Comparison of ENCODE assay signal across 27 mouse cellular contexts in the genomic region with DNA sequence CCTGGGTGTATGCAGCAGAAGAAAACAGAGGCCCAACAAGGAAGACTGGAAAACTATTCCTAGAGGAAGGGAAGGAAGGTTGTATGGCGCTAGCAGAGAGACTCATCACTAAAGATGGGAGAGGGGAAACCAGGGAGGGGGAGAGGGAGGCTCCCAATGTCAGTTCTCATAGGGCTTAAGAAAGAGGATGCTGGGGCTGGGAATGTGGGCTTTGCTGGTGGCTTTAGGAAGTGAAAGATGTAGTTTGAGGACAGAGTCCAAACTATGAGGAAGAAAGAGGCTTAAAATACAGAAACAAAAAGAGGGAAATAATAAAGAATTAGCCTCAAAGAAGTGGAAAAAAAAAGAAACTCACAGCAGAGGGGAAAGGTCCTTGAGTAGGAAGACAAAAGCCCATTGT.
DNase-seq lines count a peak whose midpoint lies in the region; ATAC-seq lines count a peak whose summit lies in the region.
"Had no signal": no experiment of that assay in that cellular context is flagged by ENCODE, and none has a peak within 500 bp of the region (broad histone marks: within the 10 kb centered on the region; RNA-seq: fewer than 3 reads in every experiment).

No protein-coding gene starts in this region.

- H3K27me3 ChIP-seq in midbrain, embryonic 11.5 days (ENCODE audit: control insufficient read depth, insufficient read depth, low read length) = no peaks in the 10 kb centered on the region
- no peaks in the 10 kb centered on the region for H3K27me3 ChIP-seq in midbrain, embryonic 15.5 days (replicated peaks)
- no peaks in the 10 kb centered on the region; the same call in 1 of the 2 replicates for H3K27me3 ChIP-seq in heart, embryonic 10.5 days (ENCODE audit: insufficient read depth, poor library complexity, severe bottlenecking)
- H3K27me3 ChIP-seq: CH12.LX; embryonic facial prominence, embryonic 13.5 days; forebrain, embryonic 12.5 days; Patski had no signal

- H3K36me3 ChIP-seq in midbrain, embryonic 11.5 days (ENCODE audit: control insufficient read depth, insufficient read depth, low read length) = no peaks in the 10 kb centered on the region
- H3K36me3 ChIP-seq in midbrain, embryonic 15.5 days (replicated peaks) = no peaks in the 10 kb centered on the region
- no peaks in the 10 kb centered on the region for H3K36me3 ChIP-seq in heart, embryonic 10.5 days
- H3K36me3 ChIP-seq: embryonic facial prominence, embryonic 13.5 days; embryonic facial prominence, embryonic 15.5 days; forebrain, embryonic 10.5 days; forebrain, embryonic 12.5 days; G1E had no signal

- H3K4me2 ChIP-seq in midbrain, embryonic 11.5 days = no peak overlapping the region
- no peak overlapping the region for H3K4me2 ChIP-seq in midbrain, embryonic 15.5 days
- H3K4me2 ChIP-seq: embryonic facial prominence, embryonic 13.5 days; embryonic facial prominence, embryonic 15.5 days; forebrain, embryonic 12.5 days had no signal

- H3K27ac ChIP-seq in midbrain, embryonic 11.5 days (ENCODE audit: low read depth, low read length) = no peak overlapping the region
- no peak overlapping the region for H3K27ac ChIP-seq in midbrain, embryonic 15.5 days
- H3K27ac ChIP-seq in heart, embryonic 10.5 days = no peak overlapping the region
- H3K27ac ChIP-seq: embryonic facial prominence, embryonic 13.5 days; embryonic facial prominence, embryonic 15.5 days; forebrain, embryonic 10.5 days; forebrain, embryonic 12.5 days had no signal

- H3K9me3 ChIP-seq in midbrain, embryonic 11.5 days (ENCODE audit: control insufficient read depth, low read length) = no peaks in the 10 kb centered on the region
- no peaks in the 10 kb centered on the region for H3K9me3 ChIP-seq in midbrain, embryonic 15.5 days
- H3K9me3 ChIP-seq in heart, embryonic 10.5 days = no peaks in the 10 kb centered on the region
- H3K9me3 ChIP-seq: embryonic facial prominence, embryonic 13.5 days; embryonic facial prominence, embryonic 15.5 days; forebrain, embryonic 10.5 days; forebrain, embryonic 12.5 days had no signal

- ATAC-seq in midbrain, embryonic 11.5 days (ENCODE audit: low FRiP score) = no peak
- ATAC-seq in midbrain, embryonic 15.5 days (replicated peaks) = no peak
- ATAC-seq in megakaryocyte, adult 5-6 weeks (ENCODE audit: poor library complexity, severe bottlenecking) = peak; percentile 71
- ATAC-seq: activated CD4-positive, CD25-positive, alpha-beta regulatory T cell, adult 4 months; CD4-positive, CD25-positive, alpha-beta regulatory T cell, adult 4 months; forebrain, embryonic 14.5 days; forebrain, embryonic 16.5 days; Patski had no signal

- H3K4me1 ChIP-seq in midbrain, embryonic 11.5 days (ENCODE audit: control insufficient read depth, insufficient read depth, low read length) = peaks cover 5% of the 10 kb centered on the region; the same call in 1 of the 2 replicates
- no peaks in the 10 kb centered on the region for H3K4me1 ChIP-seq in midbrain, embryonic 15.5 days
- no peaks in the 10 kb centered on the region for H3K4me1 ChIP-seq in heart, embryonic 10.5 days
- H3K4me1 ChIP-seq: embryonic facial prominence, embryonic 13.5 days; embryonic facial prominence, embryonic 15.5 days had no signal

- no peak overlapping the region for H3K9ac ChIP-seq in midbrain, embryonic 11.5 days (ENCODE audit: low read length)
- H3K9ac ChIP-seq in midbrain, embryonic 15.5 days = no peak overlapping the region
- H3K9ac ChIP-seq: embryonic facial prominence, embryonic 13.5 days; embryonic facial prominence, embryonic 15.5 days; forebrain, embryonic 12.5 days had no signal

- 52% methylated on average over 1 of the region's 1 CpGs for WGBS in midbrain, embryonic 11.5 days
- 69% methylated on average over 1 of the region's 1 CpGs for WGBS in midbrain, embryonic 15.5 days
- 53% methylated on average over 1 of the region's 1 CpGs for WGBS in heart, embryonic 10.5 days

- DNase-seq in midbrain, embryonic 11.5 days (ENCODE audit: low spot score, missing footprints) = peak; percentile 60
- no peak for DNase-seq in heart, embryonic 10.5 days (ENCODE audit: low spot score)
- no peak for DNase-seq in retina, postnatal 1 day
- DNase-seq: adrenal gland, adult 8-10 months; adrenal gland, postnatal 14 days; adrenal gland, postnatal 36 days; B cell, adult 2 months; cerebellum, adult 11-12 months; cerebellum, adult 2 months; cerebellum, adult 9-10 months; cerebellum, postnatal 10 days; cerebellum, postnatal 25 days; embryo, embryonic 11 days had no signal

- no peak overlapping the region for H3K4me3 ChIP-seq in midbrain, embryonic 11.5 days (ENCODE audit: low read depth, low read length)
- H3K4me3 ChIP-seq in midbrain, embryonic 15.5 days = no peak overlapping the region
- no peak overlapping the region for H3K4me3 ChIP-seq in heart, embryonic 10.5 days
- H3K4me3 ChIP-seq: embryonic facial prominence, embryonic 13.5 days; embryonic facial prominence, embryonic 15.5 days; erythroblast, embryonic 14.5 days; forebrain, embryonic 10.5 days; forebrain, embryonic 12.5 days had no signal
